Mouse (Mus musculus) forebrain, embryonic 12.5 days (tissue): ENCODE results near the gene Zfp385b. TPM values are rescaled to one million over a fixed set of nuclear protein-coding genes. Genes with fewer than 3 reads are reported as not detected.

Experiments
- ATAC-seq: fragments of 200-750 bp; cut with Nextera tagmentation; 2 replicates; pipeline ENCODE4 v1.8.0; 2017; ENCODE audit warnings: moderate TSS enrichment; ENCODE audit not compliant: low FRiP score
- H3K27ac ChIP-seq: fragments of 300-500 bp; sonication (generic); 2 replicates; pipeline ENCODE4 v1.5.1; 2016; ENCODE audit warnings: mild to moderate bottlenecking
- H3K27me3 ChIP-seq: fragments of 300-500 bp; sonication (generic); 2 replicates; pipeline ENCODE4 v1.6.1; 2016; ENCODE audit warnings: mild to moderate bottlenecking
- H3K36me3 ChIP-seq: fragments of 300-500 bp; sonication (generic); replicated peaks from 2 replicates; pipeline ENCODE4 v1.6.1; 2016; ENCODE audit warnings: mild to moderate bottlenecking
- H3K4me1 ChIP-seq: fragments of 300-500 bp; sonication (generic); 2 replicates; pipeline ENCODE4 v1.6.1; 2016
- H3K4me2 ChIP-seq: fragments of 300-500 bp; sonication (generic); 2 replicates; pipeline ENCODE4 v1.6.1; 2016; ENCODE audit warnings: mild to moderate bottlenecking, moderate library complexity
- H3K4me3 ChIP-seq: fragments of 300-500 bp; sonication (generic); replicated peaks from 2 replicates; pipeline ENCODE4 v1.5.1; 2016; ENCODE audit warnings: mild to moderate bottlenecking
- H3K9ac ChIP-seq: fragments of 300-500 bp; sonication (generic); 2 replicates; pipeline ENCODE4 v1.6.1; 2016; ENCODE audit warnings: mild to moderate bottlenecking
- H3K9me3 ChIP-seq: fragments of 300-500 bp; sonication (generic); 2 replicates; pipeline ENCODE4 v1.6.1; 2016
- WGBS: fragments of 180-500 bp; shearing (Covaris S2); methylation state at CpG from one replicate; pipeline ENCODE4 v1.1.7; 2016; 5-methylcytosine and 5-hydroxymethylcytosine counted together
- polyA plus RNA-seq: library from polyadenylated mRNA; unstranded; fragments of >200 nt; fragmentation: Nextera tagmentation; extraction: Ambion mirVana; gene quantifications from 2 replicates; pipeline ENCODE4 v1.2.1, GENCODE M21; 2016

Gene Zfp385b
- polyA plus RNA-seq, 1 experiment from 2014 or later: 2.9 TPM

- H3K27ac ChIP-seq: no peak overlapping the region
- H3K9ac ChIP-seq: no peak overlapping the region
- no peaks in the 10 kb centered on the region for H3K36me3 ChIP-seq
- H3K9me3 ChIP-seq: no peaks in the 10 kb centered on the region
- no peak overlapping the region for H3K4me3 ChIP-seq
- no peaks in the 10 kb centered on the region for H3K27me3 ChIP-seq
- H3K4me2 ChIP-seq: no peak overlapping the region
- no peak for ATAC-seq
- WGBS: 89% methylated on average over 4 of the region's 4 CpGs
- H3K4me1 ChIP-seq: no peaks in the 10 kb centered on the region
Measured at GRCm38 (mm10) chr2:77498379-77498778, 321.1 kb downstream of the Zfp385b start.

- 92% methylated on average over 6 of the region's 6 CpGs for WGBS
Measured at GRCm38 (mm10) chr2:77497942-77498341, 321.5 kb downstream of the Zfp385b start.

GRCm38 (mm10) chr2:77496071-77496470 lies 323.4 kb downstream of the Zfp385b start:
- no peak overlapping the region for H3K27ac ChIP-seq
- WGBS: 92% methylated on average over 7 of the region's 7 CpGs
- H3K4me3 ChIP-seq: no peak overlapping the region
- H3K27me3 ChIP-seq: no peaks in the 10 kb centered on the region
- no peaks in the 10 kb centered on the region for H3K9me3 ChIP-seq
- H3K36me3 ChIP-seq: no peaks in the 10 kb centered on the region
- no peak overlapping the region for H3K4me2 ChIP-seq
- no peak overlapping the region for H3K9ac ChIP-seq
- no peaks in the 10 kb centered on the region for H3K4me1 ChIP-seq
- ATAC-seq: no peak

More at GRCm38 (mm10) chr2:77497942-77498341, 321.5 kb downstream of the Zfp385b start:
- H3K36me3 ChIP-seq: no peaks in the 10 kb centered on the region
- H3K27me3 ChIP-seq: no peaks in the 10 kb centered on the region
- ATAC-seq: no peak
- no peaks in the 10 kb centered on the region for H3K9me3 ChIP-seq
- H3K9ac ChIP-seq: no peak overlapping the region
- H3K27ac ChIP-seq: no peak overlapping the region
- H3K4me1 ChIP-seq: no peaks in the 10 kb centered on the region
- no peak overlapping the region for H3K4me3 ChIP-seq
- H3K4me2 ChIP-seq: no peak overlapping the region

- Histone ChIP-seq H3K9ac (no peak overlapping the region), H3K27ac (no peak overlapping the region), H3K4me3 (no peak overlapping the region), H3K9me3 (no peaks in the 10 kb centered on the region), H3K36me3 (no peaks in the 10 kb centered on the region), H3K4me2 (no peak overlapping the region), H3K27me3 (no peaks in the 10 kb centered on the region), H3K4me1 (no peaks in the 10 kb centered on the region)
- WGBS: 87% methylated on average over 4 of the region's 4 CpGs
- ATAC-seq: no peak
Measured at GRCm38 (mm10) chr2:77495344-77495743, 324.1 kb downstream of the Zfp385b start.

- Histone ChIP-seq H3K4me2 (no peak overlapping the region), H3K27me3 (no peaks in the 10 kb centered on the region), H3K9me3 (no peaks in the 10 kb centered on the region), H3K36me3 (no peaks in the 10 kb centered on the region), H3K4me1 (no peaks in the 10 kb centered on the region), H3K27ac (no peak overlapping the region), H3K9ac (no peak overlapping the region), H3K4me3 (no peak overlapping the region)
- WGBS: 92% methylated on average over 8 of the region's 8 CpGs
- no peak for ATAC-seq
Measured at GRCm38 (mm10) chr2:77493695-77494094, 325.7 kb downstream of the Zfp385b start.

- Histone ChIP-seq H3K4me2 (no peak overlapping the region), H3K4me3 (no peak overlapping the region), H3K27me3 (no peaks in the 10 kb centered on the region), H3K27ac (no peak overlapping the region), H3K9ac (no peak overlapping the region), H3K36me3 (no peaks in the 10 kb centered on the region), H3K9me3 (no peaks in the 10 kb centered on the region), H3K4me1 (no peaks in the 10 kb centered on the region)
- ATAC-seq: no peak
- WGBS: 90% methylated on average over 8 of the region's 8 CpGs
Measured at GRCm38 (mm10) chr2:77487151-77487550, 332.3 kb downstream of the Zfp385b start.

GRCm38 (mm10) chr2:77481274-77481673 lies 338.2 kb downstream of the Zfp385b start:
- Histone ChIP-seq H3K4me2 (no peak overlapping the region), H3K4me3 (no peak overlapping the region), H3K9ac (no peak overlapping the region), H3K36me3 (no peaks in the 10 kb centered on the region), H3K27me3 (no peaks in the 10 kb centered on the region), H3K9me3 (no peaks in the 10 kb centered on the region), H3K27ac (no peak overlapping the region), H3K4me1 (no peaks in the 10 kb centered on the region)
- WGBS: 93% methylated on average over 10 of the region's 10 CpGs
- ATAC-seq: no peak

- Histone ChIP-seq H3K36me3 (no peaks in the 10 kb centered on the region), H3K9me3 (no peaks in the 10 kb centered on the region), H3K27me3 (no peaks in the 10 kb centered on the region), H3K4me2 (no peak overlapping the region), H3K9ac (no peak overlapping the region), H3K27ac (no peak overlapping the region), H3K4me3 (no peak overlapping the region), H3K4me1 (no peaks in the 10 kb centered on the region)
- no peak for ATAC-seq
- WGBS: 94% methylated on average over 10 of the region's 10 CpGs
Measured at GRCm38 (mm10) chr2:77477536-77477935, 341.9 kb downstream of the Zfp385b start.

- no peaks in the 10 kb centered on the region for H3K36me3 ChIP-seq
- WGBS: 84% methylated on average over 8 of the region's 8 CpGs
- no peaks in the 10 kb centered on the region for H3K27me3 ChIP-seq
- no peak for ATAC-seq
- no peak overlapping the region for H3K27ac ChIP-seq
- H3K4me3 ChIP-seq: no peak overlapping the region
- no peaks in the 10 kb centered on the region for H3K4me1 ChIP-seq
- no peaks in the 10 kb centered on the region for H3K9me3 ChIP-seq
- H3K4me2 ChIP-seq: no peak overlapping the region
- H3K9ac ChIP-seq: no peak overlapping the region
Measured at GRCm38 (mm10) chr2:77476444-77476843, 343.0 kb downstream of the Zfp385b start.

GRCm38 (mm10) chr2:77472254-77472837 lies 347.1 kb downstream of the Zfp385b start:
- Histone ChIP-seq H3K36me3 (no peaks in the 10 kb centered on the region), H3K4me1 (no peaks in the 10 kb centered on the region), H3K27me3 (no peaks in the 10 kb centered on the region), H3K4me3 (no peak overlapping the region), H3K9me3 (no peaks in the 10 kb centered on the region), H3K27ac (no peak overlapping the region), H3K9ac (no peak overlapping the region), H3K4me2 (no peak overlapping the region)
- ATAC-seq: no peak
- 77% methylated on average over 11 of the region's 11 CpGs for WGBS

- 85% methylated on average over 7 of the region's 7 CpGs for WGBS
- H3K9me3 ChIP-seq: no peaks in the 10 kb centered on the region
- no peak overlapping the region for H3K27ac ChIP-seq
- H3K9ac ChIP-seq: no peak overlapping the region
- H3K4me1 ChIP-seq: no peaks in the 10 kb centered on the region
- no peak for ATAC-seq
- no peak overlapping the region for H3K4me2 ChIP-seq
- no peaks in the 10 kb centered on the region for H3K27me3 ChIP-seq
- H3K4me3 ChIP-seq: no peak overlapping the region
- H3K36me3 ChIP-seq: no peaks in the 10 kb centered on the region
Measured at GRCm38 (mm10) chr2:77470716-77471115, 348.7 kb downstream of the Zfp385b start.

GRCm38 (mm10) chr2:77461413-77461812 lies 358.0 kb downstream of the Zfp385b start:
- 94% methylated on average over 10 of the region's 10 CpGs for WGBS
- Histone ChIP-seq H3K4me2 (no peak overlapping the region), H3K4me1 (no peaks in the 10 kb centered on the region), H3K9ac (no peak overlapping the region), H3K27ac (no peak overlapping the region), H3K27me3 (no peaks in the 10 kb centered on the region), H3K4me3 (no peak overlapping the region), H3K36me3 (no peaks in the 10 kb centered on the region), H3K9me3 (no peaks in the 10 kb centered on the region)
- ATAC-seq: no peak

- WGBS: 85% methylated on average over 6 of the region's 6 CpGs
- H3K9ac ChIP-seq: no peak overlapping the region
- H3K4me1 ChIP-seq: no peaks in the 10 kb centered on the region
- ATAC-seq: no peak
- H3K4me3 ChIP-seq: no peak overlapping the region
- H3K9me3 ChIP-seq: no peaks in the 10 kb centered on the region
- no peaks in the 10 kb centered on the region for H3K27me3 ChIP-seq
- no peak overlapping the region for H3K27ac ChIP-seq
- no peak overlapping the region for H3K4me2 ChIP-seq
- H3K36me3 ChIP-seq: no peaks in the 10 kb centered on the region
Measured at GRCm38 (mm10) chr2:77460011-77460410, 359.4 kb downstream of the Zfp385b start.
